Mouse (Mus musculus) limb, embryonic 15.5 days (tissue): ENCODE results near the gene Tnfrsf11a. TPM values are rescaled to one million over a fixed set of nuclear protein-coding genes. Genes with fewer than 3 reads are reported as not detected.

Experiments used
- ATAC-seq: fragments of 200-750 bp; cut with Nextera tagmentation; 2 replicates; pipeline ENCODE4 v1.8.0; 2017; ENCODE audit warnings: low read depth, moderate TSS enrichment; ENCODE audit not compliant: insufficient number of reproducible peaks, low FRiP score, low TSS enrichment
- H3K27ac ChIP-seq: fragments of 300-500 bp; sonication (generic); 2 replicates; pipeline ENCODE4 v1.5.1; 2015; ENCODE audit warnings: moderate library complexity, mild to moderate bottlenecking, inconsistent platforms
- H3K27me3 ChIP-seq: fragments of 300-500 bp; sonication (generic); 2 replicates; pipeline ENCODE4 v1.6.1; 2015; ENCODE audit warnings: inconsistent platforms
- H3K36me3 ChIP-seq: fragments of 300-500 bp; sonication (generic); 2 replicates; pipeline ENCODE4 v1.6.1; 2015; ENCODE audit warnings: inconsistent platforms
- H3K4me1 ChIP-seq: fragments of 300-500 bp; sonication (generic); 2 replicates; pipeline ENCODE4 v1.6.1; 2015; ENCODE audit warnings: inconsistent platforms
- H3K4me2 ChIP-seq: fragments of 300-500 bp; sonication (generic); 2 replicates; pipeline ENCODE4 v1.6.1; 2015; ENCODE audit warnings: mild to moderate bottlenecking, inconsistent platforms
- H3K4me3 ChIP-seq: fragments of 300-500 bp; sonication (generic); 2 replicates; pipeline ENCODE4 v1.5.1; 2015; ENCODE audit warnings: mild to moderate bottlenecking, inconsistent platforms
- H3K9ac ChIP-seq: fragments of 300-500 bp; sonication (generic); 2 replicates; pipeline ENCODE4 v1.6.1; 2015; ENCODE audit warnings: inconsistent platforms
- H3K9me3 ChIP-seq: fragments of 300-500 bp; sonication (generic); 2 replicates; pipeline ENCODE4 v1.6.1; 2016; ENCODE audit warnings: inconsistent platforms
- WGBS: fragments of 180-500 bp; shearing (Covaris S2); methylation state at CpG from one replicate; pipeline ENCODE4 v1.1.7; 2015; 5-methylcytosine and 5-hydroxymethylcytosine counted together
- polyA plus RNA-seq: library from polyadenylated mRNA; unstranded; fragments of >200 nt; fragmentation: Nextera tagmentation; extraction: Ambion mirVana; gene quantifications from 2 replicates; pipeline ENCODE4 v1.2.1, GENCODE M21; 2015

Gene Tnfrsf11a
- polyA plus RNA-seq, 1 experiment from 2014 or later, result 1.5 TPM

GRCm38 (mm10) chr1:105814402-105815270 is 34.1 kb downstream of the Tnfrsf11a start:
- Histone ChIP-seq H3K9ac (no peak overlapping the region), H3K4me1 (peaks cover 16% of the 10 kb centered on the region), H3K27ac (no peak overlapping the region), H3K4me2 (no peak overlapping the region), H3K9me3 (no peaks in the 10 kb centered on the region), H3K27me3 (no peaks in the 10 kb centered on the region), H3K4me3 (no peak overlapping the region), H3K36me3 (no peaks in the 10 kb centered on the region)
- no peak for ATAC-seq
- 56% methylated on average over 14 of the region's 14 CpGs for WGBS

- WGBS, result 61% methylated on average over 2 of the region's 2 CpGs
- no peak for ATAC-seq
Observed at GRCm38 (mm10) chr1:105815310-105815709, 34.8 kb downstream of the Tnfrsf11a start.

GRCm38 (mm10) chr1:105815736-105816135 is 35.2 kb downstream of the Tnfrsf11a start:
- H3K4me3 ChIP-seq, result no peak overlapping the region
- H3K27me3 ChIP-seq, result no peaks in the 10 kb centered on the region
- no peak overlapping the region for H3K4me2 ChIP-seq
- peaks cover 18% of the 10 kb centered on the region for H3K4me1 ChIP-seq
- no peaks in the 10 kb centered on the region for H3K9me3 ChIP-seq
- ATAC-seq, result no peak
- no peaks in the 10 kb centered on the region for H3K36me3 ChIP-seq
- WGBS, result 80% methylated on average over 3 of the region's 3 CpGs
- no peak overlapping the region for H3K9ac ChIP-seq
- no peak overlapping the region for H3K27ac ChIP-seq

More at GRCm38 (mm10) chr1:105815310-105815709, 34.8 kb downstream of the Tnfrsf11a start:
- Histone ChIP-seq H3K4me1 (peaks cover 18% of the 10 kb centered on the region), H3K27ac (no peak overlapping the region), H3K4me3 (no peak overlapping the region), H3K4me2 (no peak overlapping the region), H3K27me3 (no peaks in the 10 kb centered on the region), H3K9me3 (no peaks in the 10 kb centered on the region), H3K36me3 (no peaks in the 10 kb centered on the region), H3K9ac (no peak overlapping the region)

- ATAC-seq, result no peak
- no peak overlapping the region for H3K27ac ChIP-seq
- H3K9ac ChIP-seq, result no peak overlapping the region
- H3K36me3 ChIP-seq, result no peaks in the 10 kb centered on the region
- H3K4me2 ChIP-seq, result no peak overlapping the region
- WGBS, result 19% methylated on average over 6 of the region's 6 CpGs
- no peaks in the 10 kb centered on the region for H3K27me3 ChIP-seq
- H3K9me3 ChIP-seq, result no peaks in the 10 kb centered on the region
- peaks cover 11% of the 10 kb centered on the region; the same call in 1 of the 2 replicates for H3K4me1 ChIP-seq
- H3K4me3 ChIP-seq, result no peak overlapping the region
Observed at GRCm38 (mm10) chr1:105819031-105819430, 38.5 kb downstream of the Tnfrsf11a start.

GRCm38 (mm10) chr1:105819740-105820139 is 39.2 kb downstream of the Tnfrsf11a start:
- H3K4me2 ChIP-seq, result no peak overlapping the region
- no peak overlapping the region for H3K27ac ChIP-seq
- no peaks in the 10 kb centered on the region for H3K9me3 ChIP-seq
- peaks cover 11% of the 10 kb centered on the region; the same call in 1 of the 2 replicates for H3K4me1 ChIP-seq
- no peaks in the 10 kb centered on the region for H3K36me3 ChIP-seq
- no peaks in the 10 kb centered on the region for H3K27me3 ChIP-seq
- H3K9ac ChIP-seq, result no peak overlapping the region
- WGBS, result 51% methylated on average over 7 of the region's 7 CpGs
- H3K4me3 ChIP-seq, result no peak overlapping the region
- ATAC-seq, result no peak

GRCm38 (mm10) chr1:105824356-105824755 is 43.8 kb downstream of the Tnfrsf11a start:
- 96% methylated on average over 4 of the region's 4 CpGs for WGBS
- no peaks in the 10 kb centered on the region for H3K36me3 ChIP-seq
- no peak overlapping the region for H3K9ac ChIP-seq
- H3K27me3 ChIP-seq, result no peaks in the 10 kb centered on the region
- no peak overlapping the region for H3K4me2 ChIP-seq
- H3K9me3 ChIP-seq, result no peaks in the 10 kb centered on the region
- no peak overlapping the region for H3K4me3 ChIP-seq
- H3K4me1 ChIP-seq, result 0 out of 2 replicates have a peak, but pooled peaks cover 5% of the 10 kb centered on the region
- no peak for ATAC-seq
- H3K27ac ChIP-seq, result no peak overlapping the region

- no peaks in the 10 kb centered on the region for H3K27me3 ChIP-seq
- no peak overlapping the region for H3K27ac ChIP-seq
- no peak for ATAC-seq
- no peak overlapping the region for H3K4me3 ChIP-seq
- no peak overlapping the region for H3K4me2 ChIP-seq
- no peaks in the 10 kb centered on the region for H3K36me3 ChIP-seq
- H3K9me3 ChIP-seq, result no peaks in the 10 kb centered on the region
- WGBS, result 66% methylated on average over 4 of the region's 4 CpGs
- H3K4me1 ChIP-seq, result no peaks in the 10 kb centered on the region
- no peak overlapping the region for H3K9ac ChIP-seq
Observed at GRCm38 (mm10) chr1:105824980-105825379, 44.5 kb downstream of the Tnfrsf11a start.

- WGBS, result 84% methylated on average over 7 of the region's 7 CpGs
- ATAC-seq, result no peak
- H3K9ac ChIP-seq, result no peak overlapping the region
Observed at GRCm38 (mm10) chr1:105827374-105827773, 46.9 kb downstream of the Tnfrsf11a start.

GRCm38 (mm10) chr1:105827786-105828345 is 47.3 kb downstream of the Tnfrsf11a start:
- ATAC-seq, result no peak
- H3K36me3 ChIP-seq, result no peaks in the 10 kb centered on the region
- WGBS, result 81% methylated on average over 8 of the region's 8 CpGs

More at GRCm38 (mm10) chr1:105827374-105827773, 46.9 kb downstream of the Tnfrsf11a start:
- H3K4me1 ChIP-seq, result no peaks in the 10 kb centered on the region
- H3K4me2 ChIP-seq, result no peak overlapping the region
- no peak overlapping the region for H3K4me3 ChIP-seq
- H3K27ac ChIP-seq, result no peak overlapping the region
- no peaks in the 10 kb centered on the region for H3K27me3 ChIP-seq
- H3K9me3 ChIP-seq, result no peaks in the 10 kb centered on the region
- no peaks in the 10 kb centered on the region for H3K36me3 ChIP-seq

GRCm38 (mm10) chr1:105829171-105829570 is 48.7 kb downstream of the Tnfrsf11a start:
- no peaks in the 10 kb centered on the region for H3K27me3 ChIP-seq
- no peak for ATAC-seq
- 84% methylated on average over 5 of the region's 5 CpGs for WGBS
- H3K9ac ChIP-seq, result no peak overlapping the region
- no peaks in the 10 kb centered on the region for H3K9me3 ChIP-seq
- no peaks in the 10 kb centered on the region for H3K4me1 ChIP-seq
- no peak overlapping the region for H3K4me3 ChIP-seq
- no peak overlapping the region for H3K4me2 ChIP-seq
- no peak overlapping the region for H3K27ac ChIP-seq
- H3K36me3 ChIP-seq, result no peaks in the 10 kb centered on the region

More at GRCm38 (mm10) chr1:105827786-105828345, 47.3 kb downstream of the Tnfrsf11a start:
- Histone ChIP-seq H3K4me3 (no peak overlapping the region), H3K27me3 (no peaks in the 10 kb centered on the region), H3K4me1 (no peaks in the 10 kb centered on the region), H3K27ac (no peak overlapping the region), H3K9ac (no peak overlapping the region), H3K4me2 (no peak overlapping the region), H3K9me3 (no peaks in the 10 kb centered on the region)

GRCm38 (mm10) chr1:105832784-105833183 is 52.3 kb downstream of the Tnfrsf11a start:
- no peaks in the 10 kb centered on the region for H3K9me3 ChIP-seq
- no peaks in the 10 kb centered on the region for H3K36me3 ChIP-seq
- no peaks in the 10 kb centered on the region for H3K27me3 ChIP-seq
- no peak for ATAC-seq
- no peak overlapping the region for H3K9ac ChIP-seq
- no peak overlapping the region for H3K4me2 ChIP-seq
- 68% methylated on average over 1 of the region's 1 CpGs for WGBS
- H3K4me3 ChIP-seq, result no peak overlapping the region
- H3K27ac ChIP-seq, result no peak overlapping the region
- H3K4me1 ChIP-seq, result no peaks in the 10 kb centered on the region

- no peak for ATAC-seq
- 17% methylated on average over 10 of the region's 10 CpGs for WGBS
- H3K4me3 ChIP-seq, result no peak overlapping the region
- H3K27ac ChIP-seq, result no peak overlapping the region
- H3K9ac ChIP-seq, result no peak overlapping the region
- H3K4me1 ChIP-seq, result peaks cover 15% of the 10 kb centered on the region
- peak overlapping the region; percentile 25 for H3K4me2 ChIP-seq
- no peaks in the 10 kb centered on the region for H3K9me3 ChIP-seq
- no peaks in the 10 kb centered on the region for H3K36me3 ChIP-seq
- peaks cover 18% of the 10 kb centered on the region for H3K27me3 ChIP-seq
Observed at GRCm38 (mm10) chr1:105842950-105843349, 62.4 kb downstream of the Tnfrsf11a start.
